Mouse (Mus musculus) midbrain, postnatal 0 days (tissue): Measurements from ENCODE around the gene Tll2. TPM values are rescaled to one million over a fixed set of nuclear protein-coding genes. Genes with fewer than 3 reads are reported as not detected.
A peak's percentile ranks its signal among the peaks of the same experiment; 100 is the strongest.

ENCODE experiments used
- ATAC-seq: fragments of 200-750 bp; cut with Nextera tagmentation; 2 replicates; pipeline ENCODE4 v1.8.0; 2017; ENCODE audit warnings: moderate number of reproducible peaks, mild to moderate bottlenecking, moderate TSS enrichment, moderate library complexity; ENCODE audit not compliant: low FRiP score
- DNase-seq: peaks from one replicate; pipeline ENCODE4 v3.0.0-alpha.2; 2015; ENCODE audit warnings: low spot score
- H3K27ac ChIP-seq: fragments of 300-500 bp; sonication (generic); 2 replicates; pipeline ENCODE4 v1.5.1; 2014; ENCODE audit warnings: low read depth, mild to moderate bottlenecking, low read length, mixed read lengths
- H3K27me3 ChIP-seq: fragments of 300-500 bp; sonication (generic); 2 replicates; pipeline ENCODE4 v1.6.1; 2014; ENCODE audit warnings: low read length, control low read depth, mixed read lengths; ENCODE audit not compliant: insufficient read depth
- H3K36me3 ChIP-seq: fragments of 300-500 bp; sonication (generic); 2 replicates; pipeline ENCODE4 v1.6.1; 2014; ENCODE audit warnings: low read length, control low read depth, mixed read lengths; ENCODE audit not compliant: insufficient read depth
- H3K4me1 ChIP-seq: fragments of 300-500 bp; sonication (generic); 2 replicates; pipeline ENCODE4 v1.6.1; 2014; ENCODE audit warnings: mild to moderate bottlenecking, control low read depth, antibody characterized with exemption, low read length, mixed read lengths; ENCODE audit not compliant: insufficient read depth
- H3K4me2 ChIP-seq: fragments of 300-500 bp; sonication (generic); 2 replicates; pipeline ENCODE4 v1.6.1; 2014; ENCODE audit warnings: low read depth, mild to moderate bottlenecking, low read length, mixed read lengths; ENCODE audit not compliant: poor library complexity, severe bottlenecking
- H3K4me3 ChIP-seq: fragments of 300-500 bp; sonication (generic); 2 replicates; pipeline ENCODE4 v1.5.1; 2014; ENCODE audit warnings: low read depth, mild to moderate bottlenecking, low read length, moderate library complexity
- H3K9ac ChIP-seq: fragments of 300-500 bp; sonication (generic); replicated peaks from 2 replicates; pipeline ENCODE4 v1.6.1; 2014; ENCODE audit warnings: mild to moderate bottlenecking, low read length, moderate library complexity, mixed read lengths; ENCODE audit not compliant: poor library complexity, severe bottlenecking
- H3K9me3 ChIP-seq: fragments of 300-500 bp; sonication (generic); 2 replicates; pipeline ENCODE4 v1.6.1; 2016; ENCODE audit warnings: low read length, control low read depth
- CTCF ChIP-seq: IDR thresholded peaks from 2 replicates; pipeline ENCODE4 v1.5.1; 2016; ENCODE audit warnings: antibody characterized with exemption, mild to moderate bottlenecking
- WGBS: fragments of 180-500 bp; shearing (Covaris S2); extraction: QIAGEN DNeasy Blood & Tissue Kit; methylation state at CpG from one replicate; pipeline ENCODE4 v1.1.7; 2014; 5-methylcytosine and 5-hydroxymethylcytosine counted together
- polyA plus RNA-seq: library from polyadenylated mRNA; unstranded; fragments of >200 nt; fragmentation: Nextera tagmentation; extraction: Ambion mirVana; gene quantifications from 2 replicates; pipeline ENCODE4 v1.2.1, GENCODE M21; 2015
- total RNA-seq: library from RNA; depleted of rRNA; stranded (reverse); fragments of >200 nt; gene quantifications from 2 replicates; pipeline ENCODE4 v1.2.3, GENCODE M21; 2014

Gene Tll2
- total and polyA plus RNA-seq, 2 experiments from 2014 or later: 0.56 to 0.71 TPM

- Histone ChIP-seq H3K27ac (no peak overlapping the region), H3K27me3 (no peaks in the 10 kb centered on the region), H3K4me3 (no peak overlapping the region), H3K4me1 (no peaks in the 10 kb centered on the region), H3K9me3 (no peaks in the 10 kb centered on the region), H3K4me2 (no peak overlapping the region), H3K36me3 (no peaks in the 10 kb centered on the region), H3K9ac (no peak overlapping the region)
- ATAC-seq (no peak), DNase-seq (peak; percentile 58)
- TF ChIP-seq CTCF: no peak
- 80% methylated on average over 13 of the region's 13 CpGs for WGBS
These were observed 86.7 kb downstream of the Tll2 start for GRCm38 (mm10) chr19:41119924-41120323.

GRCm38 (mm10) chr19:41118346-41118745 lies 88.3 kb downstream of the Tll2 start:
- H3K36me3 ChIP-seq: no peaks in the 10 kb centered on the region
- H3K27ac ChIP-seq: no peak overlapping the region
- H3K4me2 ChIP-seq: no peak overlapping the region
- ATAC-seq: no peak
- H3K9me3 ChIP-seq: no peaks in the 10 kb centered on the region
- no peak overlapping the region for H3K4me3 ChIP-seq
- no peaks in the 10 kb centered on the region for H3K27me3 ChIP-seq
- no peak overlapping the region for H3K9ac ChIP-seq
- no peak for TF ChIP-seq CTCF
- DNase-seq: no peak
- 55% methylated on average over 6 of the region's 6 CpGs for WGBS
- H3K4me1 ChIP-seq: no peaks in the 10 kb centered on the region; the same call in 1 of the 2 replicates

- H3K9me3 ChIP-seq: no peaks in the 10 kb centered on the region
- no peak overlapping the region for H3K4me3 ChIP-seq
- DNase-seq (peak; percentile 82), ATAC-seq (no peak)
- no peak overlapping the region for H3K4me2 ChIP-seq
- H3K9ac ChIP-seq: no peak overlapping the region
- 79% methylated on average over 4 of the region's 4 CpGs for WGBS
- H3K27me3 ChIP-seq: no peaks in the 10 kb centered on the region
- H3K27ac ChIP-seq: no peak overlapping the region
- no peak for TF ChIP-seq CTCF
- H3K36me3 ChIP-seq: no peaks in the 10 kb centered on the region
- no peaks in the 10 kb centered on the region; the same call in 1 of the 2 replicates for H3K4me1 ChIP-seq
These were observed 89.3 kb downstream of the Tll2 start for GRCm38 (mm10) chr19:41117334-41117733.

- no peak overlapping the region for H3K4me2 ChIP-seq
- H3K27ac ChIP-seq: no peak overlapping the region
- no peak overlapping the region for H3K4me3 ChIP-seq
- no peaks in the 10 kb centered on the region; the same call in 1 of the 2 replicates for H3K4me1 ChIP-seq
- no peaks in the 10 kb centered on the region for H3K9me3 ChIP-seq
- no peaks in the 10 kb centered on the region for H3K36me3 ChIP-seq
- ATAC-seq (no peak), DNase-seq (no peak)
- H3K9ac ChIP-seq: no peak overlapping the region
- TF ChIP-seq CTCF: no peak
- 17% methylated on average over 5 of the region's 5 CpGs for WGBS
- H3K27me3 ChIP-seq: peaks cover 10% of the 10 kb centered on the region; the same call in 1 of the 2 replicates
These were observed 92.0 kb downstream of the Tll2 start for GRCm38 (mm10) chr19:41114611-41115010.

DNA sequence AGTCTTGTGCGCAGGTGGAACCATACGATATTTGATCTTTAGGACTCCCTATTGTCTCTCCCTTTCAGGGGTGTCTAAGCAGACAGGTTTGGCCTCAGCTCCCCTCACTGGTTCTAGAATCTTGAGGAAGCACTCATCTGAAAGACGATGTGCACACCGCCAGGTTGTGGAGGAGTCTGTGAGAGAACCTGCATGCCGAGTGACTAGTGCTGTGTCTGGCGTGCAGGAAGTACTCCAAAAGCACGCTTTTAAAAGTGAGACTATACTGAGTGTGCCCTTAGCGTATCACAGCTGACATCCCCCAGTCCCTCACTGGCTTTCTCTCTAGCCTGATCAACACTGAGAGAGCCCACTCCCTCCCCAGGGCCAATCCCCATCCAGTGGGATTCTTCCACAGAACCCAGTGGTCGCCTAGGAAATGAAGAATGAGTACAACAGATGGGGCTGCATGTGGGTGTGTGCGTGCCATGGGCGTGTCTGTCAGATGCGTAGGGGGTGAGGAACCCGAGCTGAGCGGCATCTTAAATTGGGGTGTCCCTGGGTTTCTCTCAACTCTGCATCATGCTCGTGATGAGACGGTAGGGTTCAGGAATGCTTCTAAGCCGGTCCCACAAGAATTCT lies 92.6 kb downstream of the Tll2 start:
- H3K4me2 ChIP-seq: no peak overlapping the region
- H3K36me3 ChIP-seq: no peaks in the 10 kb centered on the region
- DNase-seq (no peak), ATAC-seq (0 out of 2 replicates have a peak, but pooled peaks have one; percentile 39)
- H3K27ac ChIP-seq: no peak overlapping the region
- no peak for TF ChIP-seq CTCF
- H3K4me1 ChIP-seq: peaks cover 4% of the 10 kb centered on the region; the same call in 1 of the 2 replicates
- H3K27me3 ChIP-seq: peaks cover 10% of the 10 kb centered on the region; the same call in 1 of the 2 replicates
- H3K9ac ChIP-seq: no peak overlapping the region
- WGBS: 39% methylated on average over 17 of the region's 17 CpGs
- H3K4me3 ChIP-seq: no peak overlapping the region
- H3K9me3 ChIP-seq: no peaks in the 10 kb centered on the region

GRCm38 (mm10) chr19:41112609-41113008 lies 94.0 kb downstream of the Tll2 start:
- TF ChIP-seq CTCF: no peak
- WGBS: 50% methylated on average over 6 of the region's 6 CpGs
- H3K9ac ChIP-seq: no peak overlapping the region
- H3K27me3 ChIP-seq: peaks cover 12% of the 10 kb centered on the region
- no peaks in the 10 kb centered on the region for H3K36me3 ChIP-seq
- H3K4me3 ChIP-seq: no peak overlapping the region
- DNase-seq (no peak), ATAC-seq (no peak)
- no peak overlapping the region for H3K27ac ChIP-seq
- peaks cover 4% of the 10 kb centered on the region; the same call in 1 of the 2 replicates for H3K4me1 ChIP-seq
- no peaks in the 10 kb centered on the region for H3K9me3 ChIP-seq
- H3K4me2 ChIP-seq: no peak overlapping the region
